Comparison of ENCODE assay signal across 12 mouse cellular contexts in genomic region chr14:79331936-79332335, GRCm38 (mm10). TPM values are rescaled to one million over a fixed set of nuclear protein-coding genes. Genes with fewer than 3 reads are reported as not detected.
DNase-seq lines count a peak whose midpoint lies in the region; ATAC-seq lines count a peak whose summit lies in the region.
"Had no signal": no experiment of that assay in that cellular context is flagged by ENCODE, and none has a peak within 500 bp of the region (broad histone marks: within the 10 kb centered on the region; RNA-seq: fewer than 3 reads in every experiment).

No protein-coding gene starts in this region.

- no peak overlapping the region for H3K9ac ChIP-seq in forebrain, embryonic 13.5 days
- H3K9ac ChIP-seq in forebrain, embryonic 11.5 days (ENCODE audit: low read length) = no peak overlapping the region
- H3K9ac ChIP-seq in midbrain, embryonic 16.5 days (ENCODE audit: low read depth, low read length) = no peak overlapping the region
- H3K9ac ChIP-seq in midbrain, embryonic 14.5 days (replicated peaks; ENCODE audit: low read length) = no peak overlapping the region
- H3K9ac ChIP-seq in heart, embryonic 15.5 days = no peak overlapping the region
- H3K9ac ChIP-seq in neural tube, embryonic 15.5 days (replicated peaks) = no peak overlapping the region
- H3K9ac ChIP-seq: midbrain, embryonic 12.5 days; stomach, embryonic 15.5 days had no signal

- no peaks in the 10 kb centered on the region for H3K9me3 ChIP-seq in forebrain, embryonic 13.5 days (replicated peaks)
- no peaks in the 10 kb centered on the region for H3K9me3 ChIP-seq in forebrain, embryonic 11.5 days (ENCODE audit: control insufficient read depth, low read length)
- no peaks in the 10 kb centered on the region for H3K9me3 ChIP-seq in midbrain, embryonic 16.5 days (replicated peaks; ENCODE audit: control insufficient read depth, low read length, poor library complexity, severe bottlenecking)
- H3K9me3 ChIP-seq in midbrain, embryonic 14.5 days (ENCODE audit: control insufficient read depth, low read length) = no peaks in the 10 kb centered on the region
- no peaks in the 10 kb centered on the region for H3K9me3 ChIP-seq in heart, embryonic 15.5 days (replicated peaks)
- H3K9me3 ChIP-seq in neural tube, embryonic 15.5 days (replicated peaks) = no peaks in the 10 kb centered on the region
- H3K9me3 ChIP-seq: midbrain, embryonic 12.5 days; stomach, embryonic 15.5 days had no signal

- 0 out of 2 replicates have a peak, but pooled peaks have one; percentile 25 for ATAC-seq in forebrain, embryonic 13.5 days
- no peak for ATAC-seq in forebrain, embryonic 11.5 days (replicated peaks; ENCODE audit: low FRiP score)
- peak; percentile 50 for ATAC-seq in midbrain, embryonic 16.5 days
- ATAC-seq in midbrain, embryonic 14.5 days (ENCODE audit: low FRiP score, low TSS enrichment) = no peak; the same call in 1 of the 2 replicates
- peak; percentile 51; the same call in 1 of the 2 replicates for ATAC-seq in heart, embryonic 15.5 days (replicated peaks; ENCODE audit: insufficient number of reproducible peaks, insufficient read depth, low FRiP score, low read depth)
- no peak; the same call in 1 of the 2 replicates for ATAC-seq in neural tube, embryonic 15.5 days (ENCODE audit: low FRiP score)

- H3K36me3 ChIP-seq in forebrain, embryonic 13.5 days (ENCODE audit: poor library complexity, severe bottlenecking) = peaks cover 35% of the 10 kb centered on the region
- peaks cover 4% of the 10 kb centered on the region for H3K36me3 ChIP-seq in forebrain, embryonic 11.5 days (ENCODE audit: control insufficient read depth, insufficient read depth, low read length)
- peaks cover 2% of the 10 kb centered on the region; the same call in 1 of the 2 replicates for H3K36me3 ChIP-seq in midbrain, embryonic 16.5 days (ENCODE audit: control insufficient read depth, insufficient read depth, low read length)
- peaks cover 22% of the 10 kb centered on the region for H3K36me3 ChIP-seq in midbrain, embryonic 14.5 days (ENCODE audit: control insufficient read depth, insufficient read depth, low read length)
- H3K36me3 ChIP-seq in heart, embryonic 15.5 days = peaks cover 21% of the 10 kb centered on the region
- peaks cover 13% of the 10 kb centered on the region for H3K36me3 ChIP-seq in neural tube, embryonic 15.5 days

- H3K27me3 ChIP-seq in forebrain, embryonic 13.5 days = no peaks in the 10 kb centered on the region
- no peaks in the 10 kb centered on the region for H3K27me3 ChIP-seq in forebrain, embryonic 11.5 days (ENCODE audit: control insufficient read depth, insufficient read depth, low read length)
- H3K27me3 ChIP-seq in midbrain, embryonic 16.5 days (ENCODE audit: control insufficient read depth, insufficient read depth, low read depth, low read length) = no peaks in the 10 kb centered on the region
- H3K27me3 ChIP-seq in midbrain, embryonic 14.5 days (ENCODE audit: control insufficient read depth, insufficient read depth, low read length) = no peaks in the 10 kb centered on the region
- no peaks in the 10 kb centered on the region for H3K27me3 ChIP-seq in heart, embryonic 15.5 days
- no peaks in the 10 kb centered on the region for H3K27me3 ChIP-seq in neural tube, embryonic 15.5 days (replicated peaks)
- H3K27me3 ChIP-seq: midbrain, embryonic 12.5 days; stomach, embryonic 15.5 days had no signal

- DNase-seq in forebrain, embryonic 11.5 days (ENCODE audit: low spot score) = no peak
- DNase-seq in midbrain, embryonic 14.5 days = no peak
- DNase-seq in cerebellum, adult 9-11 months = no peak
- no peak for DNase-seq in frontal cortex, postnatal 14 days (ENCODE audit: low spot score in 2 of 2)
- DNase-seq: cerebellum, adult 11-12 months; retina, postnatal 1 day had no signal

- 68% methylated on average over 7 of the region's 7 CpGs for WGBS in forebrain, embryonic 13.5 days
- WGBS in forebrain, embryonic 11.5 days = 85% methylated on average over 7 of the region's 7 CpGs
- WGBS in midbrain, embryonic 16.5 days = 70% methylated on average over 7 of the region's 7 CpGs
- WGBS in midbrain, embryonic 14.5 days = 74% methylated on average over 7 of the region's 7 CpGs
- WGBS in heart, embryonic 15.5 days = 33% methylated on average over 7 of the region's 7 CpGs
- 65% methylated on average over 7 of the region's 7 CpGs for WGBS in neural tube, embryonic 15.5 days

- H3K4me2 ChIP-seq in forebrain, embryonic 13.5 days = no peak overlapping the region; the same call in 1 of the 2 replicates
- no peak overlapping the region for H3K4me2 ChIP-seq in forebrain, embryonic 11.5 days (ENCODE audit: low read depth, low read length, severe bottlenecking)
- H3K4me2 ChIP-seq in midbrain, embryonic 16.5 days (ENCODE audit: low read length) = no peak overlapping the region
- H3K4me2 ChIP-seq in midbrain, embryonic 14.5 days (ENCODE audit: low read length) = no peak overlapping the region
- no peak overlapping the region for H3K4me2 ChIP-seq in heart, embryonic 15.5 days
- no peak overlapping the region for H3K4me2 ChIP-seq in neural tube, embryonic 15.5 days

- H3K4me1 ChIP-seq in forebrain, embryonic 13.5 days = peaks cover 14% of the 10 kb centered on the region; the same call in 1 of the 2 replicates
- no peaks in the 10 kb centered on the region for H3K4me1 ChIP-seq in forebrain, embryonic 11.5 days (replicated peaks; ENCODE audit: control insufficient read depth, insufficient read depth, low read length)
- H3K4me1 ChIP-seq in midbrain, embryonic 16.5 days (ENCODE audit: control insufficient read depth, insufficient read depth, low read length) = no peaks in the 10 kb centered on the region; the same call in 1 of the 2 replicates
- H3K4me1 ChIP-seq in midbrain, embryonic 14.5 days (ENCODE audit: control insufficient read depth, insufficient read depth, low read length) = no peaks in the 10 kb centered on the region
- peaks cover 17% of the 10 kb centered on the region for H3K4me1 ChIP-seq in heart, embryonic 15.5 days (replicated peaks)
- peaks cover 9% of the 10 kb centered on the region for H3K4me1 ChIP-seq in neural tube, embryonic 15.5 days
- H3K4me1 ChIP-seq: stomach, embryonic 15.5 days had no signal

- H3K4me3 ChIP-seq in forebrain, embryonic 13.5 days = no peak overlapping the region
- H3K4me3 ChIP-seq in forebrain, embryonic 11.5 days (ENCODE audit: low read depth, low read length) = no peak overlapping the region
- no peak overlapping the region for H3K4me3 ChIP-seq in midbrain, embryonic 16.5 days (ENCODE audit: low read depth, low read length)
- no peak overlapping the region for H3K4me3 ChIP-seq in midbrain, embryonic 14.5 days (replicated peaks; ENCODE audit: low read depth, low read length)
- no peak overlapping the region for H3K4me3 ChIP-seq in heart, embryonic 15.5 days
- no peak overlapping the region for H3K4me3 ChIP-seq in neural tube, embryonic 15.5 days (replicated peaks)
- H3K4me3 ChIP-seq: midbrain, embryonic 12.5 days; stomach, embryonic 15.5 days had no signal

- H3K27ac ChIP-seq in forebrain, embryonic 13.5 days = no peak overlapping the region
- no peak overlapping the region for H3K27ac ChIP-seq in forebrain, embryonic 11.5 days (ENCODE audit: low read depth, low read length)
- no peak overlapping the region for H3K27ac ChIP-seq in midbrain, embryonic 16.5 days (ENCODE audit: low read length)
- no peak overlapping the region for H3K27ac ChIP-seq in midbrain, embryonic 14.5 days (replicated peaks; ENCODE audit: low read depth, low read length)
- peak overlapping the region; percentile 33 for H3K27ac ChIP-seq in heart, embryonic 15.5 days
- H3K27ac ChIP-seq in neural tube, embryonic 15.5 days (replicated peaks) = peak overlapping the region; percentile 5; the same call in 1 of the 2 replicates
- H3K27ac ChIP-seq: midbrain, embryonic 12.5 days; stomach, embryonic 15.5 days had no signal

RNA-seq across cellular contexts. Expression of gene Rgcc, which starts 30.5 kb away (rescaled TPM):
- polyA plus RNA-seq in forebrain, embryonic 13.5 days (2015; fragmentation: Nextera tagmentation; extraction: Ambion mirVana) = 78.3 and 106 TPM in 2 replicates
- 72.4 and 75.8 TPM in 2 replicates for polyA plus RNA-seq in forebrain, embryonic 11.5 days (2014; fragmentation: Nextera tagmentation; extraction: Ambion mirVana)
- polyA plus RNA-seq in midbrain, embryonic 16.5 days (2015; fragmentation: Nextera tagmentation; extraction: Ambion mirVana) = 26.3 and 36.4 TPM in 2 replicates
- 19.9 and 25.0 TPM in 2 replicates for polyA plus RNA-seq in midbrain, embryonic 14.5 days (2014; fragmentation: Nextera tagmentation; extraction: Ambion mirVana)
- 23.8 and 57.0 TPM in 2 replicates for polyA plus RNA-seq in heart, embryonic 15.5 days (2015; fragmentation: Nextera tagmentation; extraction: Ambion mirVana)
- polyA plus RNA-seq in neural tube, embryonic 15.5 days (2015; fragmentation: Nextera tagmentation; extraction: Ambion mirVana) = 36.1 and 89.6 TPM in 2 replicates

RNA-seq across cellular contexts. Expression of gene Naa16, which starts 58.6 kb away (rescaled TPM):
- polyA plus RNA-seq in forebrain, embryonic 13.5 days (2015; fragmentation: Nextera tagmentation; extraction: Ambion mirVana) = 38.9 and 42.7 TPM in 2 replicates
- 48.5 and 49.1 TPM in 2 replicates for polyA plus RNA-seq in forebrain, embryonic 11.5 days (2014; fragmentation: Nextera tagmentation; extraction: Ambion mirVana)
- 17.1 and 21.1 TPM in 2 replicates for polyA plus RNA-seq in midbrain, embryonic 16.5 days (2015; fragmentation: Nextera tagmentation; extraction: Ambion mirVana)
- polyA plus RNA-seq in midbrain, embryonic 14.5 days (2014; fragmentation: Nextera tagmentation; extraction: Ambion mirVana) = 18.4 and 25.2 TPM in 2 replicates
- 19.1 and 19.3 TPM in 2 replicates for polyA plus RNA-seq in heart, embryonic 15.5 days (2015; fragmentation: Nextera tagmentation; extraction: Ambion mirVana)
- 15.6 and 20.5 TPM in 2 replicates for polyA plus RNA-seq in neural tube, embryonic 15.5 days (2015; fragmentation: Nextera tagmentation; extraction: Ambion mirVana)

Comparison
In these comparisons a context has a peak if more than half of its experiments do, and no peak if none do; other contexts are left out.
1. ATAC-seq: peak in forebrain, embryonic 13.5 days (single experiment), midbrain, embryonic 16.5 days (single experiment) and heart, embryonic 15.5 days (single experiment); none in forebrain, embryonic 11.5 days (single experiment), midbrain, embryonic 14.5 days (single experiment) and neural tube, embryonic 15.5 days (single experiment).
2. H3K27ac ChIP-seq: peak in heart, embryonic 15.5 days (single experiment) and neural tube, embryonic 15.5 days (single experiment); none in forebrain, embryonic 13.5 days (single experiment), forebrain, embryonic 11.5 days (single experiment), midbrain, embryonic 16.5 days (single experiment) and midbrain, embryonic 14.5 days (single experiment).